ENCODE assay signal across 13 mouse cellular contexts in genomic region chr11:31831451-31831850, GRCm38 (mm10). TPM values are rescaled to one million over a fixed set of nuclear protein-coding genes. Genes with fewer than 3 reads are reported as not detected.
DNase-seq lines count a peak whose midpoint lies in the region; ATAC-seq and TF ChIP-seq lines count a peak whose summit lies in the region.
"Had no signal": no experiment of that assay in that cellular context is flagged by ENCODE, and none has a peak within 500 bp of the region (broad histone marks: within the 10 kb centered on the region; RNA-seq: fewer than 3 reads in every experiment).

No protein-coding gene starts in this region.

- no peaks in the 10 kb centered on the region for H3K27me3 ChIP-seq in heart, embryonic 10.5 days (ENCODE audit: insufficient read depth, poor library complexity, severe bottlenecking)
- H3K27me3 ChIP-seq in stomach, embryonic 14.5 days (ENCODE audit: control insufficient read depth, insufficient read depth, low read length) = no peaks in the 10 kb centered on the region
- no peaks in the 10 kb centered on the region for H3K27me3 ChIP-seq in stomach, postnatal 0 days (ENCODE audit: control insufficient read depth, insufficient read depth, low read length)
- H3K27me3 ChIP-seq in liver, embryonic 14.5 days (ENCODE audit: control insufficient read depth, insufficient read depth, low read length) = no peaks in the 10 kb centered on the region
- H3K27me3 ChIP-seq: embryonic facial prominence, embryonic 15.5 days; lung, embryonic 15.5 days had no signal

- peak; percentile 87 for DNase-seq in heart, embryonic 10.5 days (ENCODE audit: low spot score)
- DNase-seq in heart, adult 8-10 months (ENCODE audit: low spot score) = no peak
- no peak for DNase-seq in stomach, postnatal 0 days (ENCODE audit: low spot score)
- peak; percentile 85 to 90 (median 87) for DNase-seq in liver, embryonic 14.5 days (ENCODE audit: low read depth in 3 of 3, low spot score in 3 of 3)
- no peak for DNase-seq in frontal cortex, postnatal 10 days (ENCODE audit: low spot score in 2 of 2)
- DNase-seq in gastrocnemius, postnatal 4 days (ENCODE audit: low spot score in 2 of 2) = no peak
- DNase-seq: cerebellum, adult 8-10 months; heart, postnatal 4 days; right cerebral cortex, postnatal 14 days had no signal

- no peaks in the 10 kb centered on the region for H3K9me3 ChIP-seq in heart, embryonic 10.5 days
- H3K9me3 ChIP-seq in stomach, embryonic 14.5 days (ENCODE audit: control insufficient read depth, low read depth, low read length) = no peaks in the 10 kb centered on the region
- H3K9me3 ChIP-seq in stomach, postnatal 0 days (ENCODE audit: control insufficient read depth, low read length) = no peaks in the 10 kb centered on the region
- no peaks in the 10 kb centered on the region for H3K9me3 ChIP-seq in liver, embryonic 14.5 days (ENCODE audit: control insufficient read depth, low read length)
- H3K9me3 ChIP-seq: embryonic facial prominence, embryonic 15.5 days; lung, embryonic 15.5 days had no signal

- peak; percentile 29; the same call in 1 of the 2 replicates for ATAC-seq in stomach, embryonic 14.5 days (ENCODE audit: insufficient number of reproducible peaks, insufficient read depth, low FRiP score, low read depth)
- ATAC-seq in stomach, postnatal 0 days (ENCODE audit: low FRiP score, low TSS enrichment) = no peak
- ATAC-seq in liver, embryonic 14.5 days (ENCODE audit: insufficient read depth) = peak; percentile 88

- peak overlapping the region; percentile 62; the same call in 1 of the 2 replicates for H3K27ac ChIP-seq in heart, embryonic 10.5 days
- H3K27ac ChIP-seq in stomach, embryonic 14.5 days (ENCODE audit: low read length) = no peak overlapping the region
- H3K27ac ChIP-seq in stomach, postnatal 0 days (replicated peaks) = no peak overlapping the region
- H3K27ac ChIP-seq in liver, embryonic 14.5 days = peak overlapping the region; percentile 98
- peak overlapping the region; percentile 45; the same call in 1 of the 2 replicates for H3K27ac ChIP-seq in olfactory bulb, adult 2 months (ENCODE audit: insufficient read depth, low read depth, low read length)
- H3K27ac ChIP-seq: embryonic facial prominence, embryonic 15.5 days; lung, embryonic 15.5 days had no signal

- TF ChIP-seq CTCF in stomach, postnatal 0 days (IDR thresholded peaks at IDR 0.05; ENCODE audit: low read depth) = no peak
- TF ChIP-seq CTCF in liver, embryonic 14.5 days (IDR thresholded peaks at IDR 0.05; ENCODE audit: low read depth) = no peak
- no peak for TF ChIP-seq CTCF in olfactory bulb, adult 2 months (IDR thresholded peaks at IDR 0.05; ENCODE audit: insufficient read depth, low read depth, low read length)

- no peaks in the 10 kb centered on the region for H3K36me3 ChIP-seq in heart, embryonic 10.5 days
- no peaks in the 10 kb centered on the region for H3K36me3 ChIP-seq in stomach, embryonic 14.5 days (ENCODE audit: control insufficient read depth, insufficient read depth, low read length)
- H3K36me3 ChIP-seq in stomach, postnatal 0 days (ENCODE audit: control insufficient read depth, insufficient read depth, low read length) = no peaks in the 10 kb centered on the region
- no peaks in the 10 kb centered on the region for H3K36me3 ChIP-seq in liver, embryonic 14.5 days (replicated peaks; ENCODE audit: control insufficient read depth, insufficient read depth, low read depth)
- H3K36me3 ChIP-seq: embryonic facial prominence, embryonic 15.5 days; lung, embryonic 15.5 days had no signal

- WGBS in heart, embryonic 10.5 days = 68% methylated on average over 5 of the region's 5 CpGs
- WGBS in stomach, embryonic 14.5 days = 66% methylated on average over 5 of the region's 5 CpGs
- WGBS in stomach, postnatal 0 days = 74% methylated on average over 5 of the region's 5 CpGs
- 11% methylated on average over 5 of the region's 5 CpGs for WGBS in liver, embryonic 14.5 days (ENCODE audit: insufficient replicate concordance)
- WGBS in olfactory bulb, adult 2 months = 75% methylated on average over 5 of the region's 5 CpGs

- peaks cover 48% of the 10 kb centered on the region for H3K4me1 ChIP-seq in heart, embryonic 10.5 days
- H3K4me1 ChIP-seq in stomach, embryonic 14.5 days (ENCODE audit: control insufficient read depth, insufficient read depth, low read length) = no peaks in the 10 kb centered on the region
- no peaks in the 10 kb centered on the region for H3K4me1 ChIP-seq in stomach, postnatal 0 days (replicated peaks; ENCODE audit: control insufficient read depth, insufficient read depth)
- H3K4me1 ChIP-seq in liver, embryonic 14.5 days (replicated peaks; ENCODE audit: control insufficient read depth in 2 of 2, insufficient read depth in 2 of 2, low read length in 1 of 2) = peaks cover 81 to 85% of the 10 kb centered on the region in 2 experiments
- peaks cover 8% of the 10 kb centered on the region for H3K4me1 ChIP-seq in olfactory bulb, adult 2 months (ENCODE audit: control insufficient read depth, insufficient read depth, low read length)
- H3K4me1 ChIP-seq: embryonic facial prominence, embryonic 15.5 days had no signal

- no peak for TF ChIP-seq POLR2A in olfactory bulb, adult 2 months (IDR thresholded peaks at IDR 0.05; ENCODE audit: insufficient read depth, low read depth, low read length)

- no peak overlapping the region for H3K4me3 ChIP-seq in heart, embryonic 10.5 days
- H3K4me3 ChIP-seq in stomach, embryonic 14.5 days (ENCODE audit: low read depth, low read length) = no peak overlapping the region
- no peak overlapping the region for H3K4me3 ChIP-seq in stomach, postnatal 0 days (ENCODE audit: low read depth, low read length)
- no peak overlapping the region for H3K4me3 ChIP-seq in liver, embryonic 14.5 days (ENCODE audit: insufficient read depth in 1 of 2, low read depth in 2 of 2, low read length in 2 of 2)
- H3K4me3 ChIP-seq in olfactory bulb, adult 2 months (ENCODE audit: insufficient read depth, low read depth, low read length) = no peak overlapping the region
- H3K4me3 ChIP-seq: embryonic facial prominence, embryonic 15.5 days; lung, embryonic 15.5 days had no signal

- no peak overlapping the region for H3K4me2 ChIP-seq in stomach, embryonic 14.5 days (replicated peaks; ENCODE audit: low read depth, low read length)
- no peak overlapping the region for H3K4me2 ChIP-seq in stomach, postnatal 0 days (replicated peaks; ENCODE audit: low read depth)
- peak overlapping the region; percentile 58 for H3K4me2 ChIP-seq in liver, embryonic 14.5 days (ENCODE audit: low read depth)
- H3K4me2 ChIP-seq: embryonic facial prominence, embryonic 15.5 days; lung, embryonic 15.5 days had no signal

- TF ChIP-seq EP300 in stomach, postnatal 0 days (optimal IDR thresholded peaks at IDR 0.05) = no peak
- peak; percentile 98 for TF ChIP-seq EP300 in liver, embryonic 14.5 days (IDR thresholded peaks at IDR 0.05; ENCODE audit: low read depth)

- no peak overlapping the region for H3K9ac ChIP-seq in stomach, embryonic 14.5 days (replicated peaks; ENCODE audit: low read depth, low read length)
- H3K9ac ChIP-seq in stomach, postnatal 0 days (ENCODE audit: low read length) = no peak overlapping the region
- H3K9ac ChIP-seq in liver, embryonic 14.5 days (replicated peaks) = peak overlapping the region; percentile 64
- H3K9ac ChIP-seq: embryonic facial prominence, embryonic 15.5 days; lung, embryonic 15.5 days had no signal

RNA-seq across cellular contexts. Expression of gene Cpeb4, which starts 40.6 kb away (rescaled TPM):
- polyA plus RNA-seq in heart, embryonic 10.5 days (2016; fragmentation: Nextera tagmentation; extraction: Ambion mirVana) = 5.4 and 8.3 TPM in 2 replicates
- 100 to 1,000 TPM in 1 of 4 experiments, 10 to 100 TPM in 3; 71.7 to 102 (median 85.1) TPM for total RNA-seq in heart, adult 8-10 months (2022)
- 4.9 and 6.5 TPM in 2 replicates for polyA plus RNA-seq in stomach, embryonic 14.5 days (2014; fragmentation: Nextera tagmentation; extraction: Ambion mirVana)
- polyA plus RNA-seq in stomach, postnatal 0 days (2015; fragmentation: Nextera tagmentation; extraction: Ambion mirVana) = 5.7 and 6.1 TPM in 2 replicates
- 21.5 and 25.1 TPM in 2 replicates for polyA plus RNA-seq in liver, embryonic 14.5 days (2012; rRNA removed)
- 28.7 and 29.4 TPM in 2 replicates for polyA plus RNA-seq in liver, embryonic 14.5 days (2014; fragmentation: Nextera tagmentation; extraction: Ambion mirVana)
- not detected in 2 replicates for polyA plus RNA-seq in olfactory bulb, adult 2 months (2012; ENCODE audit: insufficient read depth, insufficient read length, low replicate concordance, missing spikeins)
- total RNA-seq in gastrocnemius, postnatal 4 days (2021) = 10 to 100 TPM; 69.5 to 76.1 TPM

Comparison
In these comparisons a context has a peak if more than half of its experiments do, and no peak if none do; other contexts are left out.
1. DNase-seq: peak in heart, embryonic 10.5 days (single experiment) and liver, embryonic 14.5 days (3 of 3); none in heart, adult 8-10 months (single experiment), stomach, postnatal 0 days (single experiment), frontal cortex, postnatal 10 days (0 of 2) and gastrocnemius, postnatal 4 days (0 of 2).
2. H3K27ac ChIP-seq: peak in heart, embryonic 10.5 days (single experiment), liver, embryonic 14.5 days (single experiment) and olfactory bulb, adult 2 months (single experiment); none in stomach, embryonic 14.5 days (single experiment) and stomach, postnatal 0 days (single experiment).